13 mouse cellular contexts compared by ENCODE assay signal in the genomic region with DNA sequence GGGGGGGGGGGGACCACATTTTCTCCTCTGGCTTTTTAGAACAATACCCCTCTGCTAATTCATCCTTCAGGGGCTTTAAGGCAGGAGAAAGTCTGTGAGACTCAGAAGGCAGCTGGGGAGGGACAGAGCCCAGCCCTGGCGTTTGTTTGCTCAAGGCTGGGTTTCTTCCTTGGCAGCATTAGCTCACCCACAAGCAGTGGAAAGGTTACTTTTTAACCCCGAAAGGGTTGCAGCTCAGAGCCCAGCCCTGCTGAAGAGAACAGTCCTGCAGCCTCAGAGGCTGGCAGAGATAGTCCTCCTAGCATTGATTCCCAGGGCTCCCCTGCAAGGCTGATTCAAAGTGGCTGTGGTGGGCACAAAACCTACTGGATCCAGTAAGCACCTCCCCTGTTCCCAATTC. TPM values are rescaled to one million over a fixed set of nuclear protein-coding genes. Genes with fewer than 3 reads are reported as not detected.
DNase-seq lines count a peak whose midpoint lies in the region; ATAC-seq and TF ChIP-seq lines count a peak whose summit lies in the region.
"Had no signal": no experiment of that assay in that cellular context is flagged by ENCODE, and none has a peak within 500 bp of the region (broad histone marks: within the 10 kb centered on the region; RNA-seq: fewer than 3 reads in every experiment).

No protein-coding gene starts in this region.

- no peaks in the 10 kb centered on the region for H3K9me3 ChIP-seq in lung, embryonic 16.5 days (ENCODE audit: control insufficient read depth, low read length)
- H3K9me3 ChIP-seq: limb, embryonic 13.5 days; megakaryocyte, embryonic 14.5 days had no signal

- ATAC-seq in lung, embryonic 16.5 days (ENCODE audit: low read depth), result peak; percentile 88

- WGBS in lung, embryonic 16.5 days, result 15% methylated on average over 2 of the region's 2 CpGs

- H3K4me3 ChIP-seq in lung, embryonic 16.5 days (ENCODE audit: low read length), result no peak overlapping the region
- no peak overlapping the region for H3K4me3 ChIP-seq in left cerebral cortex, adult 2 months
- H3K4me3 ChIP-seq: heart, adult 2 months; layer of hippocampus, adult 2 months; limb, embryonic 13.5 days; megakaryocyte, embryonic 14.5 days had no signal

- no peaks in the 10 kb centered on the region for H3K36me3 ChIP-seq in lung, embryonic 16.5 days (ENCODE audit: control insufficient read depth, insufficient read depth, low read length)
- H3K36me3 ChIP-seq: limb, embryonic 13.5 days had no signal

- no peaks in the 10 kb centered on the region for H3K27me3 ChIP-seq in lung, embryonic 16.5 days (ENCODE audit: control insufficient read depth, insufficient read depth, low read depth, low read length)

- H3K27ac ChIP-seq in lung, embryonic 16.5 days (ENCODE audit: low read length), result peak overlapping the region; percentile 96
- no peak overlapping the region for H3K27ac ChIP-seq in left cerebral cortex, adult 2 months
- H3K27ac ChIP-seq: heart, adult 2 months; layer of hippocampus, adult 2 months had no signal

- DNase-seq in urinary bladder, postnatal 14 days (ENCODE audit: low spot score), result peak; percentile 60
- DNase-seq in urinary bladder, postnatal 10 days (ENCODE audit: low spot score), result no peak
- peak; percentile 77 for DNase-seq in kidney, adult 9 months
- no peak for DNase-seq in gastrocnemius, adult 8-10 months (ENCODE audit: low spot score in 2 of 2)
- no peak for DNase-seq in thymus, postnatal 36 days
- no peak for DNase-seq in left cerebral cortex, adult 2 months (ENCODE audit: extremely low spot score in 1 of 2, low spot score in 2 of 2)
- DNase-seq: cerebellum, postnatal 36 days; heart, adult 2 months; heart, postnatal 36 days had no signal

- H3K4me2 ChIP-seq in lung, embryonic 16.5 days (ENCODE audit: low read depth, low read length), result no peak overlapping the region

- intact Hi-C loops in left cerebral cortex, adult 2 months (cut with DNase I), result no loop called here

- no peak for TF ChIP-seq CTCF in left cerebral cortex, adult 2 months (IDR thresholded peaks at IDR 0.05)

- H3K9ac ChIP-seq in lung, embryonic 16.5 days (ENCODE audit: low read length), result peak overlapping the region; percentile 43
- H3K9ac ChIP-seq: limb, embryonic 13.5 days had no signal

- peaks cover 30% of the 10 kb centered on the region for H3K4me1 ChIP-seq in lung, embryonic 16.5 days (replicated peaks; ENCODE audit: control insufficient read depth, insufficient read depth, low read length)

RNA-seq across cellular contexts. Expression of a gene that starts 17.5 kb away (rescaled TPM):
- 7.1 and 7.3 TPM in 2 replicates for polyA plus RNA-seq in lung, embryonic 16.5 days (2015; fragmentation: Nextera tagmentation; extraction: Ambion mirVana)
- not detected for total RNA-seq in gastrocnemius, adult 8-10 months (2022)
- under 1 TPM; 0.11 to 0.19 TPM for total RNA-seq in left cerebral cortex, adult 2 months (2021)
- total RNA-seq: heart, adult 2 months; heart, postnatal 36 days; layer of hippocampus, adult 2 months had no signal

Comparison
In these comparisons a context has a peak if more than half of its experiments do, and no peak if none do; other contexts are left out.
1. DNase-seq: peak in urinary bladder, postnatal 14 days (single experiment) and kidney, adult 9 months (single experiment); none in urinary bladder, postnatal 10 days (single experiment), gastrocnemius, adult 8-10 months (0 of 2), thymus, postnatal 36 days (0 of 2) and left cerebral cortex, adult 2 months (0 of 2).